Mouse (Mus musculus): ENCODE data around the gene Dgkd. TPM values are rescaled to one million over a fixed set of nuclear protein-coding genes. Genes with fewer than 3 reads are reported as not detected.

Dgkd gene
- polyA plus RNA-seq, 1 experiment from 2014 or later = 31.7 TPM

DNA sequence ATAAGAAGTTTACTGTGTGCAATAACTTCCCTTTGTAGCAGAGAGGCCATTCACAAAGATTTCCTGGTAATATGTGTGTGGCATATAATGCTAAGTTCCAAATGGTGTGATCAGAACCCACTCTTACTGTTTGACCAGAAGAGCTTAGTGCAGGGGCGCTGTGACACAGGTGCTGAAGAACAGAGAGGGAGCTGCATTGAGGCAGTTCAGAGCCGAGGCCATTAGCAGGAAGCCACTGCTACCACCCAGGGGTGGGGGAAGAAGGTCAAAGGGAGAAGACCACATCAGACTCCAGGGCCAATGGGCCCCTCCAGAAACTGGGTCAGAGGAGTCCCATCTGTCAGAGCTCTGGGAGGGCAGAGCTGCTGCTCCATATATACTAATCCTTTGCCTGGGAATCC, 1.8 kb downstream of the Dgkd start:
- Histone ChIP-seq H3K27me3 (replicated peaks; ENCODE audit: control insufficient read depth, insufficient read depth, low read length) (no peaks in the 10 kb centered on the region), H3K4me2 (ENCODE audit: low read length) (peak overlapping the region; percentile 76), H3K9ac (ENCODE audit: low read length) (peak overlapping the region; percentile 93), H3K4me3 (ENCODE audit: low read depth, low read length) (0 out of 2 replicates have a peak overlapping the region, but pooled peaks have one; percentile 94), H3K4me1 (ENCODE audit: control insufficient read depth, insufficient read depth, low read length) (peaks cover 15% of the 10 kb centered on the region), H3K9me3 (replicated peaks; ENCODE audit: control insufficient read depth, low read length) (no peaks in the 10 kb centered on the region), H3K27ac (ENCODE audit: low read depth, low read length) (no peak overlapping the region), H3K36me3 (ENCODE audit: control insufficient read depth, insufficient read depth, low read length) (no peaks in the 10 kb centered on the region)
- DNase-seq (ENCODE audit: low spot score) (no peak), ATAC-seq (no peak)
- 29% methylated on average over 2 of the region's 2 CpGs for WGBS

DNA sequence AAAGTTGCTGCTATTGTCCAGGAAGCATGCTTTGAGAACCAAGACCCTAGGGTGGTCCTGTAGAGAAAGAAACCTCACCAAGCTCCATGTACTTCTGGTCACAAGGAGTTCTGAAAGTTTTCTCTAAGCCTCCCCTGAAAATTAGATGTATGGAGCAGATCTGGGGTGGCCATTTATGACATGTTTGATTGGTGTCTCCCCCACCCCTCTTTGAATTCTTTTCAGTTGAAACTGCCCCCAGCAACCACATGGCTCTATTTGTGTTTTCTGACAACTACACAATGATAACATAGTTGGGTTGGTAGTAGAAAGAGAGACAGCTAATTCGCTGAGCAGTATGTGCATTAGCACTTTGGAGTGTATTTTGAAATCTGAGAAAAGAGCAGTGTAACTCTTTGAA, 2.4 kb downstream of the Dgkd start:
- ATAC-seq (no peak), DNase-seq (ENCODE audit: low spot score) (no peak)
- 89% methylated on average over 1 of the region's 1 CpGs for WGBS
- H3K36me3 ChIP-seq (ENCODE audit: control insufficient read depth, insufficient read depth, low read length) = no peaks in the 10 kb centered on the region
- H3K4me1 ChIP-seq (ENCODE audit: control insufficient read depth, insufficient read depth, low read length) = peaks cover 15% of the 10 kb centered on the region
- no peaks in the 10 kb centered on the region for H3K9me3 ChIP-seq (replicated peaks; ENCODE audit: control insufficient read depth, low read length)
- H3K27ac ChIP-seq (ENCODE audit: low read depth, low read length) = no peak overlapping the region
- H3K27me3 ChIP-seq (replicated peaks; ENCODE audit: control insufficient read depth, insufficient read depth, low read length) = no peaks in the 10 kb centered on the region
- no peak overlapping the region for H3K9ac ChIP-seq (ENCODE audit: low read length)
- H3K4me3 ChIP-seq (ENCODE audit: low read depth, low read length) = no peak overlapping the region
- H3K4me2 ChIP-seq (ENCODE audit: low read length) = peak overlapping the region; percentile 76; the same call in 1 of the 2 replicates

DNA sequence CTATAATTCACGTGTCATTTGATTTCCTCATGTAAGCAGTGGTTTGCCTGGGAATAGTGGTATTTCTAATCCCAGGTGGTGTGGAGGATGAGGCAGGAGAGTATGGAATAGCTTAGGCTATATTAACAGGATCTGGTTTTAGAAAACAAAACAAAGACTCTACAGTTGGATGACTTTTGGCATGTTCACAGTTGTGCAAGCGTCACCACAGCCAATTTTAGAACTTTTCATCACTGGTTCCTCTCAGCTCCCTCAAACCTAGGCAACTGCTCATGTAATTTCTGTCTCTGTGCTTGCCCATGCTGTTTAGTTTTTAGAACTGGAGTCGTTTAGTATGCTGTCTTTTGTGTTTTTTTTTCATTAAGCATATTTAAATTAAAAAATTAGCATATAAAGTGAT, 3.7 kb downstream of the Dgkd start:
- no peaks in the 10 kb centered on the region for H3K36me3 ChIP-seq (ENCODE audit: control insufficient read depth, insufficient read depth, low read length)
- H3K9me3 ChIP-seq (replicated peaks; ENCODE audit: control insufficient read depth, low read length) = no peaks in the 10 kb centered on the region
- H3K4me2 ChIP-seq (ENCODE audit: low read length) = no peak overlapping the region
- peaks cover 15% of the 10 kb centered on the region for H3K4me1 ChIP-seq (ENCODE audit: control insufficient read depth, insufficient read depth, low read length)
- no peak overlapping the region for H3K9ac ChIP-seq (ENCODE audit: low read length)
- no peak overlapping the region for H3K27ac ChIP-seq (ENCODE audit: low read depth, low read length)
- DNase-seq (ENCODE audit: low spot score) (no peak), ATAC-seq (no peak)
- 86% methylated on average over 3 of the region's 3 CpGs for WGBS
- no peak overlapping the region for H3K4me3 ChIP-seq (ENCODE audit: low read depth, low read length)
- H3K27me3 ChIP-seq (replicated peaks; ENCODE audit: control insufficient read depth, insufficient read depth, low read length) = no peaks in the 10 kb centered on the region

DNA sequence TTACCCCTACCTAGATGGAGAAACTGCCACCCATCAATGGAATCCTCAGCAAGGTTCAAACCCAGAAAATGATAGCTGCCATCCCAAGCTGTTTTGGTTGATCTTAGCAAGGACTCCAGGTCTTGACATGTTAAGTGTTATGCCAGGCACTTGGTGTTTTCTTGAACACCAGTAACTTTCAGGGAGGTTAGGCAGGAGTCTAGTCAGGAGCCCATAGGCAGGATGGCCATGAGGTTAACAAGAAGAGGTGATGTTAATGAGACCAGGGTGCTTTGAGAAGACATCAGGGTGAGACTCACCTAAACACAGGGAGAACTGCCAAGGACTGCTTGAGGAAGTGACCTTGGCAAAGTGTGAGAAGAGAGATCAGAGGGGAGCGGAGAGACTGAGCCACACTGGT, 4.9 kb downstream of the Dgkd start:
- H3K9me3 ChIP-seq (replicated peaks; ENCODE audit: control insufficient read depth, low read length) = no peaks in the 10 kb centered on the region
- H3K4me1 ChIP-seq (ENCODE audit: control insufficient read depth, insufficient read depth, low read length) = peaks cover 15% of the 10 kb centered on the region
- no peaks in the 10 kb centered on the region for H3K36me3 ChIP-seq (ENCODE audit: control insufficient read depth, insufficient read depth, low read length)
- ATAC-seq (no peak), DNase-seq (ENCODE audit: low spot score) (no peak)
- no peak overlapping the region for H3K4me2 ChIP-seq (ENCODE audit: low read length)
- no peak overlapping the region for H3K9ac ChIP-seq (ENCODE audit: low read length)
- H3K27me3 ChIP-seq (replicated peaks; ENCODE audit: control insufficient read depth, insufficient read depth, low read length) = no peaks in the 10 kb centered on the region
- no peak overlapping the region for H3K27ac ChIP-seq (ENCODE audit: low read depth, low read length)
- 93% methylated on average over 1 of the region's 1 CpGs for WGBS
- H3K4me3 ChIP-seq (ENCODE audit: low read depth, low read length) = no peak overlapping the region

DNA sequence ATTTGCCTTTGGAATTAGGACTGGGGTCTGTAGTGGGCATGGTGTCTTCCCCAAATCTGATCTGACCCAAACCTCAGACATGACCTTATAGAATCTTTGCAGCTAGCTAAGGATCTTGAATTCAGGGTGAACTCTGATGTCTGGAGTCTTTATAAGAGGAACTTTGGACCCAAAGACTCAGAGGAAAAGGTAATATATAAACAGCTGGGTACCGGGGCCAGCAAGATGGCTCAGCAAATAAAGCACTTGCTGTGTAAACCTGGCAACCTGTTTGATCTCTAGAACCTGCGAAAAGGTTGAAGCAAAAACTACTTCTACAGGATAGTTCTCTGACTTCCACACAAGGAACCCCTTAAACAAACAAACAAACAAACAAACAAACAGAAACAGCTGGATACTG, 5.4 kb downstream of the Dgkd start:
- no peak for DNase-seq (ENCODE audit: low spot score)
- Histone ChIP-seq H3K9ac (ENCODE audit: low read length) (no peak overlapping the region), H3K9me3 (replicated peaks; ENCODE audit: control insufficient read depth, low read length) (no peaks in the 10 kb centered on the region), H3K4me3 (ENCODE audit: low read depth, low read length) (no peak overlapping the region), H3K4me1 (ENCODE audit: control insufficient read depth, insufficient read depth, low read length) (peaks cover 15% of the 10 kb centered on the region), H3K36me3 (ENCODE audit: control insufficient read depth, insufficient read depth, low read length) (no peaks in the 10 kb centered on the region), H3K27ac (ENCODE audit: low read depth, low read length) (no peak overlapping the region), H3K4me2 (ENCODE audit: low read length) (no peak overlapping the region), H3K27me3 (replicated peaks; ENCODE audit: control insufficient read depth, insufficient read depth, low read length) (no peaks in the 10 kb centered on the region)
- no peak for ATAC-seq
- 95% methylated on average over 2 of the region's 2 CpGs for WGBS

DNA sequence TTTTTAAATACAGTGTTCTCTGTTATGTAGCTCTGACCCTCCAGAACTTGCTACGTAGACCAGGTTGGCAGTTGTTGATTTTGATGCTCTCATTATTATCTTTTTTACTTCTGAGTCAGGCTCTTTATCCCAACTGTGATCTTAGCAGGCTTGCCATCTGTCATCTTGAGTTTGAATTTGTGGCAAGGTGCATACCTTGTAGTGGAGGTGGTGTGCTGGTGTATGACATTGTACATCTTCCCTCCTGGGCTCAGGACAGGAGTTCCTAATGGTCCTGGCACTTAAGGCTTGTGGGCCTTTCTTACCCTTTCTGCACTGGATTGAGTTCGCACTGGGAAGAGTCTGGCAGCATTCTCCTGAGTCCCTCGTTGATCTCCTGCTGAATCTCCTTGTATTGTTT, 10.5 kb downstream of the Dgkd start:
- Histone ChIP-seq H3K27ac (ENCODE audit: low read depth, low read length) (no peak overlapping the region), H3K9me3 (replicated peaks; ENCODE audit: control insufficient read depth, low read length) (no peaks in the 10 kb centered on the region), H3K4me1 (ENCODE audit: control insufficient read depth, insufficient read depth, low read length) (no peaks in the 10 kb centered on the region; the same call in 1 of the 2 replicates), H3K4me2 (ENCODE audit: low read length) (no peak overlapping the region), H3K36me3 (ENCODE audit: control insufficient read depth, insufficient read depth, low read length) (no peaks in the 10 kb centered on the region), H3K4me3 (ENCODE audit: low read depth, low read length) (no peak overlapping the region), H3K9ac (ENCODE audit: low read length) (no peak overlapping the region), H3K27me3 (replicated peaks; ENCODE audit: control insufficient read depth, insufficient read depth, low read length) (no peaks in the 10 kb centered on the region)
- DNase-seq (ENCODE audit: low spot score) (no peak), ATAC-seq (no peak)
- WGBS = 73% methylated on average over 3 of the region's 3 CpGs

DNA sequence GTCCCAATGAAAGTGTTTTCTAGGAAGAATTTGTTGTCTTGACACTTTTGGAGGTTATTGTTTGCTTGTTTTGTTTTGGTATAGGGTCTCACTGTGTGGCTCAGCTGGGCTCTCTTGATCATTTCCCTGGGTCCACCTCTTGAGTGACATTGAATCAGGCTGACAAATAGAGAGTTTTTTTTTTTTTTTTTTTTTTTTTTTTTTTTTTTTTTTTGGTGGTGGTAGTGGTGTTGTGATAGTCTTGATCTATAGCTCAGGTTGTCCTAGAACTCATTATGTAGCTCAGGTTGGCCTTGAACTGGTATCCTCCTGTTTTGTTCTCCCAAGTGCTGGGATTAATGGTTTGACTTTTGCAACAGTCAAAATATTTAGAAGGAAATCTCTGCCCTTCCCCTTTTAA, 11.8 kb downstream of the Dgkd start:
- no peak overlapping the region for H3K4me2 ChIP-seq (ENCODE audit: low read length)
- H3K27me3 ChIP-seq (replicated peaks; ENCODE audit: control insufficient read depth, insufficient read depth, low read length) = no peaks in the 10 kb centered on the region
- H3K9me3 ChIP-seq (replicated peaks; ENCODE audit: control insufficient read depth, low read length) = no peaks in the 10 kb centered on the region
- H3K4me3 ChIP-seq (ENCODE audit: low read depth, low read length) = no peak overlapping the region
- H3K9ac ChIP-seq (ENCODE audit: low read length) = no peak overlapping the region
- H3K36me3 ChIP-seq (ENCODE audit: control insufficient read depth, insufficient read depth, low read length) = no peaks in the 10 kb centered on the region
- DNase-seq (ENCODE audit: low spot score) (no peak), ATAC-seq (no peak)
- H3K27ac ChIP-seq (ENCODE audit: low read depth, low read length) = no peak overlapping the region
- H3K4me1 ChIP-seq (ENCODE audit: control insufficient read depth, insufficient read depth, low read length) = no peaks in the 10 kb centered on the region; the same call in 1 of the 2 replicates

DNA sequence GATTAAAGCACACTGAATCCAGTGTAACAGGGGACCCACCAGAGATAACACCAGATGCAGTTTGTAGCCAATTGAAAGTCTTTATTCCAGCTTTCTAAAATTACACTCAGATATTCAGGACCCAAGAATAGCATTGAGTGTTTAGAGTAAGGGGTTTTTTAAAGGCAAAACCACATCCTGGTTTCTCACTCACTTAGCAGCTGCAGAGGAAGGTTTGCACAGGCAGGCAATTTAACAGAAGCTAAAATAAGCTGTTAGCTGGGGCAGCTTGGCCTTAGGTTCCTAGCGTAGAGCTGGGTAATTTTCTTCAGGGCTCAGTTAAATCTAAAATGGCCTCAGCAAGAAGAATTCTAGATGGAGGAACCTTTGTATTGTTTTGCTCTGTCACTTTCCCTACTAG, 13.6 kb downstream of the Dgkd start:
- H3K4me3 ChIP-seq (ENCODE audit: low read depth, low read length) = no peak overlapping the region
- ATAC-seq (no peak), DNase-seq (ENCODE audit: low spot score) (no peak)
- no peak overlapping the region for H3K27ac ChIP-seq (ENCODE audit: low read depth, low read length)
- no peak overlapping the region for H3K4me2 ChIP-seq (ENCODE audit: low read length)
- WGBS = 78% methylated on average over 1 of the region's 1 CpGs
- H3K27me3 ChIP-seq (replicated peaks; ENCODE audit: control insufficient read depth, insufficient read depth, low read length) = no peaks in the 10 kb centered on the region
- no peak overlapping the region for H3K9ac ChIP-seq (ENCODE audit: low read length)
- H3K4me1 ChIP-seq (ENCODE audit: control insufficient read depth, insufficient read depth, low read length) = no peaks in the 10 kb centered on the region; the same call in 1 of the 2 replicates
- H3K9me3 ChIP-seq (replicated peaks; ENCODE audit: control insufficient read depth, low read length) = no peaks in the 10 kb centered on the region
- H3K36me3 ChIP-seq (ENCODE audit: control insufficient read depth, insufficient read depth, low read length) = no peaks in the 10 kb centered on the region

DNA sequence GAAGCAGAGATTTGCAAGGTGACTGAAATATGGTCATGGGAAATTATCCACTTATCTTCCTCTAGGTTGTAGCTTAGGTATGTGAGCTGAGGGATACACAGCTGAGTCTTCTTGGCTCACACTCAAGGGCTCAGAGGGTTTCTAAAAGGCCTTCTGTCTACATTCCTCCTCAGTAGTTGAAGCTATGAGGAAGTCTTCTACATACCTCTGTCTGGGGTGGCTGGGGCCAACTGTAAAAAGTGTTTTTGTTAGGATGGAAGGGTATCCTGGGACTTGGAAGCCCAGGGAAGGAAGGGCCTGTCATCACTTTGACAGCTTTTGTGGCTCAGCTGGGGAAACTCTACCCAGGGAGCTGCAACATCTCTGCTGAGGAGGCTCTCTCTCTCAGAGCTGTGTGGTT, 18.5 kb downstream of the Dgkd start:
- Histone ChIP-seq H3K4me2 (ENCODE audit: low read length) (no peak overlapping the region), H3K4me3 (ENCODE audit: low read depth, low read length) (no peak overlapping the region), H3K4me1 (ENCODE audit: control insufficient read depth, insufficient read depth, low read length) (no peaks in the 10 kb centered on the region), H3K27ac (ENCODE audit: low read depth, low read length) (no peak overlapping the region), H3K36me3 (ENCODE audit: control insufficient read depth, insufficient read depth, low read length) (no peaks in the 10 kb centered on the region), H3K27me3 (replicated peaks; ENCODE audit: control insufficient read depth, insufficient read depth, low read length) (no peaks in the 10 kb centered on the region), H3K9me3 (replicated peaks; ENCODE audit: control insufficient read depth, low read length) (no peaks in the 10 kb centered on the region), H3K9ac (ENCODE audit: low read length) (no peak overlapping the region)
- DNase-seq (ENCODE audit: low spot score) (no peak), ATAC-seq (no peak)

DNA sequence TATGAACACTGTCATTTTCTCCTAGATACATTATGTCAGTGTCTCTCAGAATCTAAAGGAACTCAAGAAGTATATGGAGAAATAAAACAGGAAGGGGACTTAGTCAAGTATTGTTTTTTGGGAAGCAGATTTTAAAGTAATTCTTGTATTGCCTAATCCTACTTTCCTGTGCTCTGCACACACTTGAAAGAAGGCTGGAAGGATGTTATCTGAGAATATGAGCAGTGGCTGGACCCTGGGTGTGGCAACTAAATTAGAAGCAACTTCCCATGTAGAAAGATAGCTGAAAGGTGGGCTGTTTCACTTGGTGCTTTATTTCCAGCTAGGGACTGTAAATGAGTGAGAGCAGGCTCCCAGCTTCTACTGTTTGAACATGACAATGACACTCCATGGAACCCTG, 20.0 kb downstream of the Dgkd start:
- Histone ChIP-seq H3K36me3 (ENCODE audit: control insufficient read depth, insufficient read depth, low read length) (no peaks in the 10 kb centered on the region), H3K9ac (ENCODE audit: low read length) (no peak overlapping the region), H3K4me3 (ENCODE audit: low read depth, low read length) (no peak overlapping the region), H3K4me1 (ENCODE audit: control insufficient read depth, insufficient read depth, low read length) (no peaks in the 10 kb centered on the region), H3K9me3 (replicated peaks; ENCODE audit: control insufficient read depth, low read length) (no peaks in the 10 kb centered on the region), H3K4me2 (ENCODE audit: low read length) (no peak overlapping the region), H3K27ac (ENCODE audit: low read depth, low read length) (no peak overlapping the region), H3K27me3 (replicated peaks; ENCODE audit: control insufficient read depth, insufficient read depth, low read length) (no peaks in the 10 kb centered on the region)
- ATAC-seq (no peak), DNase-seq (ENCODE audit: low spot score) (no peak)
